Mouse (Mus musculus) embryonic stem cell, embryonic (primary cell): Measurements from ENCODE around the gene C1qtnf3.

Source experiments
- CTCF ChIA-PET, 4 experiments: fragments of 300-600 bp in 2 of 4; fragments of 350-600 bp in 2 of 4; sonication (Branson Sonifier 250); formaldehyde crosslinking; loops; one replicate each; lab custom pipeline; 2022; ENCODE audit warnings: inconsistent platforms in 2 of 4; lab: Charles Lee
- POLR2A ChIA-PET, 4 experiments: fragments of 300-600 bp in 2 of 4; fragments of 350-600 bp in 2 of 4; sonication (Branson Sonifier 250); formaldehyde crosslinking; loops; one replicate each; lab custom pipeline; 2022; ENCODE audit warnings: antibody characterized with exemption in 4 of 4, inconsistent platforms in 1 of 4; lab: Charles Lee

C1qtnf3 gene

DNA sequence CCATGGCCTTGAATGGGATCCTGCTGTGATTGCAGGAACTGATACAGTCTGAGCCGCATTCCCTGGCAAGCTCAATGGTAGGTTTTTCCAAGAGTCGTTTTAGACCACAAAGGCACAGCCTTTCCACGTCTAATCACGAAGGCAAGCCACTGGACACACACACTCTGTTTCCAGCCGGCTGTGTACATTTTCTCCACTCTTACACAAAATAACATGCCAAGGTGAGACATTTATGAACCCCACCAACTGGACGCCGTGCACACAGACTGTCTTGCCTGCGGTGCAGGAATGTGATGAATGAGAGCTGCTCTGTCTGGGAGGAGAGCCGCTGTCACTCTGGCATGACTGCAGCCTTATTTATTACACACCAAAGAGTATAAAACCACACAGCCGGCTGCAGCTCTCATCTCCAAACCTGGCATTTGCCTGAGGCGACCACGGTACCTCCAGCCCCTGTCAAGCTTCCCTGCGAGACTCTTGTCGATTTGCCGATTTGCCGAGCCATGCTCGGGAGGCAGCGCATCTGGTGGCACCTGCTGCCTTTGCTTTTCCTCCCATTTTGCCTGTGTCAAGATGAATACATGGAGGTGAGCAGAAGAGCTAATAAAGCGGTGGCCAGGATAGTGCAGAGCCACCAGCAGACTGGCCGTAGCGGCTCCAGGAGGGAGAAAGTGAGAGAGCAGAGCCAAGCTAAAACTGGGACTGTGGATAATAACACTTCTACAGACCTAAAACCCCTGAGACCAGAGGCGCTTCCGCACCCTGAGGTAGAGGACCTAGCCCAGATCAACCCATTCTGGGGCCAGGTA is at the start of gene C1qtnf3:
TSS of gene C1qtnf3 (plus strand) at position 382 of the 809 bp plus-strand sequence.
- ChIA-PET POLR2A (interaction anchor here in 3 of 4 experiments (0.6 to 1.9 kb wide), 9 partner anchors 10 to 482 kb away, joined by 3 to 17 read pairs (median 3); partner anchors contain the start of genes Amacr (in 1 of the 3) and Rxfp3 (in 1 of the 3)), CTCF (interaction anchor here in 2 of 4 experiments (0.8 to 1.2 kb wide), 2 partner anchors 31 to 87 kb away, joined by 3 to 4 read pairs; no protein-coding TSS in a partner anchor)

DNA sequence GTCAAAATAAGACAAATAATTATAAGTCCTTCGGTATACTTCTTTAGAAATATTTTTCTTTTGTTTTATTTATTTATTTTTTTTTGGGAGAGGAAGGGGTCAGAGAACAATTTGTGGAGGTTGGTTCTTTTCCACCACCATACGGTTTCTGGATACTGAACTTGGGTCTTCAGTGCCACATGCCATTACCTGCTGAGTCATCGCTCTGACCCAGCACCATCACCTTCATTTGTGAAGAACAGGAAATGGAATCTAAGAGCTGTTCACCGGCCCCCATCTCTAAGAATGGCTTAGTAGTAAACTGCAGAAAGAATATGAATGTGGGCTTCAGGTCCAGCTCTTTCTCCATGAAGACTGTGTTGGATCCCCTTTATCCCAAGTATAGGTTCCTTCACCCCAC is 49.8 kb upstream of the C1qtnf3 start:
- POLR2A ChIA-PET: interaction anchor here (0.6 to 1.6 kb wide), 4 partner anchors 12 to 402 kb away, joined by 3 to 5 read pairs (median 4); no protein-coding TSS in a partner anchor

DNA sequence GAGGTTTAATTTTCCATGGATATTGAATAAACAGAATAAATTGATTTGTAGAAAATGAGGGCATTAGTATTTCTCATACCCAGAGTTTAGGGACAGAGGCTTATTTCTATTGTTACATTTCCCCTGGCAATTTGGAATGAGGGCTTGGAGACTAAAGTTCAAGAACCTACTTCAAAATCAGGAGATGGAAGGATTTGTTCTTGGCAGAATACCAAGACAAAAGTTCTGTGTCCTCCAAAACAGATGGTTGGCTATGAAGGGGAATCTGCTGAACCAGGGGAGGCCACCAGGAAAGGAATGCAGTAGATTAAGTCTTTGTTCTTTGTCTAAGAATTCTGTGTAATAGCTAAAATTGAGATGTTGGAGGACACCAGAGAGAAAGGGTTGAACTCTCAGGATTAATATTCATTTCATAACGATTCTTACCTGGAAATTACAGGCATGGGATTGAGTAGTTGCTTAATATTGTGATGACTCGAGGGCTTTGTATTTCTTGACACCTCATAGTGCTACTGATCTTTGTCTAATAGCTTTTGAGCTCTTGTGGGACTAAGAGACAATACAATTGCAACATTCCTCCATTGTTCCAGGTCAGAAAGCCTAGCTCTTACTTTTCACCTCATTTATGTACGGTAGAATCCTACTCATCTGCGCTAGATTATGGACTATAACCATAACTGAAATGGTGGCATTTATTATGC is 35.4 kb upstream of the C1qtnf3 start:
- ChIA-PET CTCF (interaction anchor here in 1 of 4 experiments (0.6 kb wide), 1 partner anchor 65 kb away, joined by 11 read pairs; the partner anchor contains the start of gene Amacr), POLR2A (interaction anchor here in 1 of 4 experiments (1.3 kb wide), 1 partner anchor 60 kb away, joined by 3 read pairs; no protein-coding TSS in a partner anchor)

More for the DNA sequence above, 49.8 kb upstream of the C1qtnf3 start:
- CTCF ChIA-PET: interaction anchor here in 2 of 4 experiments (0.6 to 1.2 kb wide), 3 partner anchors 19 to 401 kb away, joined by 3 read pairs; no protein-coding TSS in a partner anchor

DNA sequence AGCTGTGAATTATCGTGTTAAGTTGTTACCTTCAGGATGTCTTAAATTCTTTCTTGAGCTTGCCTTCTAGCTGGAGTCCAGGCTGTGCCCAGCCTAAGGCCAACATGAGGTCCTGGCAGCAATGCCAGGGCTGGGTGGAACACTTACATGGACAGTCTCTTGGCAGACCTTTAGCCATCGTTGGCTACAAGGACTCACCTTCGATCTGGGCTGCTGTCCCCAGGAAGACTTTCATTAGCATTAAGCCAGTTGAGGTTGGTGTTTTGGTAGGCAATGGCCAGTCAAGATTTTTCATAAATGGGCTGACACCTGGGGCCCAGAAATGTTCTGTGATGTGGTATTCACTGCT is 34.8 kb upstream of the C1qtnf3 start:
- ChIA-PET POLR2A (interaction anchor here in 1 of 4 experiments (1.3 kb wide), 1 partner anchor 60 kb away, joined by 3 read pairs; no protein-coding TSS in a partner anchor), CTCF (interaction anchor here in 1 of 4 experiments (0.6 kb wide), 1 partner anchor 64 kb away, joined by 11 read pairs; the partner anchor contains the start of gene Amacr)

DNA sequence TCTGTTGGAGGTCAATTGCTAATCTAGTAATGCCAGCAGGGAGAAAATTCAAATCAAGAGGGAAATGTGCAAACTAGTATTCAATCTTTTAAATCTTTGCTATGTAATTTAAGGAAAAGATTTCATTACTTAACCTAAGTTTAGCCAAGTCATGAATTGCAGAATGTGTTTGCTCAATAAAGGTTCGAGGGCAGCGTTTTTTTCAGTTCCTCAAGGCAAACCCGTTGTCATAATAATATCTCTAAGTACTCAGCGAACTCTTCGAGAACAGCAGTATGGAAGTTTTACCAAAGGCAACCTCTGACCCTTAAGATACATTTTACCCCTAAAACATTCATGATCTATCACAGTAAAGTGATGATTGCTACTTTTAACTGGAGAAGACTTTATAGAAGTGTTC is 31.9 kb upstream of the C1qtnf3 start:
- ChIA-PET POLR2A (interaction anchor here in 2 of 4 experiments (0.6 to 2.3 kb wide), 2 partner anchors 61 to 281 kb away, joined by 5 to 8 read pairs; partner anchors contain the start of gene Amacr (in 1 of the 2)), CTCF (interaction anchor here in 3 of 4 experiments (0.9 to 2.2 kb wide), 14 partner anchors 19 to 487 kb away, joined by 3 to 36 read pairs (median 6); partner anchors contain the start of genes Amacr (in 2 of the 3) and Rxfp3 (in 1 of the 3))

DNA sequence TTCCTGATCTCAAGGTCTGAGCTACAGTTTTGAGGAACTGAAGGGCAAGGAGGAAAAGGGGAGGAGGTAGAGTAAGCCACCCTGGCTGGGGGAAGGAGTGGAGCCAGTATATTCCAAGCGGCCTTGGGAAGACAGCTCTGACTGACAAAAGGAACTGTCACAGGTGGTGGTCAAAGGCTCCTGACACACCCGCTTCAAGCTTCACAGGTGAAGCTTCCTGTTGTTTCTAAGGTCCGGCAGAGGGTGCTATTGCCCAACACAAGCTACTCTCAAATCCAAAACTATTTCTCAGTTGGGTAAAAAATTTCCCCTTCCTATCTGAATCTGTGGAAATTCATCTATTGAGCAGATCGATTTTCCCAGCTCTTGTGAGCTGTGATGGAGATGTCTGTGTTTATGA is 31.1 kb upstream of the C1qtnf3 start:
- POLR2A ChIA-PET: interaction anchor here in 3 of 4 experiments (0.6 to 2.3 kb wide), 9 partner anchors 15 to 482 kb away, joined by 3 to 8 read pairs (median 4); partner anchors contain the start of genes Amacr (in 2 of the 3) and Dnajc21 (in 1 of the 3)
- CTCF ChIA-PET: interaction anchor here (0.5 to 2.3 kb wide), 58 partner anchors 8 to 523 kb away, joined by 3 to 36 read pairs (median 4); partner anchors contain the start of genes Amacr (in 3 of the 4), Rxfp3 (in 2 of the 4), C1qtnf3 (in 1 of the 4) and Tars (in 1 of the 4)

DNA sequence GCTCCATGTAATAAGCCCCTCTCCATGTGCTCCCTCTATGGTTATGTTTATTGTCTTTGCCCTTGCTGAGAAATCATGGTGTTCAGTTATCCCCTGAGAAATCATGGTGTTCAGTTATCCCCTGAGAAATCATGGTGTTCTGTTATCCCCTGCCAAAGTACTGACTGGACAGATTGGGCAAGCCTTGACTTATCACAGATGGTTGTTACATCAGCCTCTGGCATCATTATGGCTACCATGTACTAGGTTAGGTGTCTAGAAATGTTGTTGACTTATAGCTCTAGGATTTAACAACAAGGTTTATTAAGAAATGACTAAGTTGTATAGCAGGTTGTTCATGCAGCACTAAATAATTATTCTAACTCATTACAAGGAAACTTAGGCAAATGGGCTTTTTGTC is 30.1 kb upstream of the C1qtnf3 start:
- POLR2A ChIA-PET: interaction anchor here in 2 of 4 experiments (0.8 to 2.3 kb wide), 4 partner anchors 55 to 418 kb away, joined by 3 to 8 read pairs (median 4); partner anchors contain the start of gene Amacr (in 1 of the 2)
- CTCF ChIA-PET: interaction anchor here in 2 of 4 experiments (1.1 to 2.3 kb wide), 8 partner anchors 59 to 485 kb away, joined by 3 to 36 read pairs (median 18); partner anchors contain the start of genes Amacr (in 1 of the 2) and Rxfp3 (in 1 of the 2)

DNA sequence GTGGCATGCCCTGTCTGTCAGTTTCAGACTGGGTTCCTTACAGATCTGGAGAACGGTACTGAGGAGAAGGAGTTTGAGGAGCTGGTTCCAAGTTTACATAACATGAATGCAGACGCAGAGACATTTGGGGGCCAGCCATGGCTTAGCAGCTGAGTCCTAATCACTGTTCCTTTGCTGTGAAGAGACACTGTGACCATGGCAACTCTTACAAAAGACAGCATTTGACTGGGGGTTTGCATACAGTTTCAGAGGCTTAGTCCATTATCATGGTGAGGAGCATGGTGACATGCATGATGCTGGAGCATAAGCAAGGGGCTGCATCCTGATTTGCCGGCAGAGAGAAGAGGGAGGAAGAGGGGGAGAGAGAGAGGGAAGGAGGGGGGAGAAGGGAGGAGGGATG is 29.6 kb upstream of the C1qtnf3 start:
- CTCF ChIA-PET: interaction anchor here in 1 of 4 experiments (1.1 to 2.3 kb wide), 2 partner anchors 59 to 485 kb away, joined by 3 to 15 read pairs; partner anchors contain the start of gene Amacr
- POLR2A ChIA-PET: interaction anchor here in 2 of 4 experiments (0.8 to 2.3 kb wide), 3 partner anchors 58 to 418 kb away, joined by 3 to 8 read pairs (median 4); partner anchors contain the start of gene Amacr (in 1 of the 2)

DNA sequence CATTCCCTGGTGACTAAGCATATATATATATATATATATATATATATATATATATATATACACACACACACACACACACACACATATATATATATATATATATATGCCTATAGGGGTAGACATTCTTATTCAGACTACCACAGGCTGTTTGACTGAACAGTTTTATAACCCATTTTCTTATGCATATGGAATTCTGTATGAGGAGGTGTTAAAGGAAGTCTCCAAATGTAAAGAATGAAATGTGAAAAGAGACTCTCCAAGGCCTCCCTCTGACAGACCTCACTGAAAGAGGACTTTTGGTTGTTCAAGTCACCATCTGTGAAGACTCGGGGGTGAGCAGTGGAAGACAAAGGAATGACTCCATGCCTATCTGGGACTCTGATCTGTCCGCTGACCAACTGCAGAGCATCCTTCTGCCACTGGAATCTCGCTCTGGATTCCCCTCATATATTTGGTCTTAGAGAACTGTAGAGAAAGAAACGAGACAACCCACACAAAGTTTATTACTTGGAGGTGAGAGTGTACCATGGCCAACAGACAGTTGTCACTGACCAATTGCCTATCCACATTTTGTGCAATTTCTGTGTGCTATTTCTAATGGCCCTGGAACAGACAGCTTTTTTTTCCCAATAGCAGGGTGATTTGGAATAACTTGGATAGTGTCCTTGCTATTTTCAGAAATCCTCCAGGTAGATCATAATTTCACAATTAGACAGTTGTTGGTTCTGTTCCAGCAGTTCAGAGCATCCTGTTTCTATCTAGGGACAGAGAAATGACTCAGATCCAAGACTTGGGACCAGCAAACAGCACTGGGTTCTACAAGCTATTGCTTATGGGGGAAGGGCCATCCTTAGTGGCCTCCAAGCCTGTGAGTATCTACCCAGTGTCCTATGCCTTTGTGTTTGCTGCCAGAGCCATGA is 28.8 kb upstream of the C1qtnf3 start:
- CTCF ChIA-PET: no interaction called here

DNA sequence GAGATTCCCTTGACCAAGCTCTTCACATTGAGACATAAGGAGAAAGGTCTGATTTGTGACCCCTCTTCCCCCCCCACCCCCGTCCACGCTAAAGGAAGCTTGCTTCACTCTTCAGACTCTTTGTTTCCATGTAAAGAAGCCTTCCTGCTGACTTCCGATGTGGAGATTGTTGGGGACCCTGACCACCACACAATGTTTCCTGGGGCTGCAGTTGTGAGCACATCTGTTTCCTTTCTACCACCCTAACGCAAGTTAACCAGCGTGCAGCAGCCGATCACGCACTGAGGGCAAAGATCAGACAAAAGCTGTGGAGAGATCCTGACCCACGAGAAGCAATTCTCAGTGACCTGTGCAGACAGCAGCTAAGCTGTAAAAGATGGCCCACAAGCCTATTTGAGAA is 24.8 kb upstream of the C1qtnf3 start:
- ChIA-PET POLR2A (interaction anchor here in 2 of 4 experiments (0.6 to 2.1 kb wide), 2 partner anchors 50 to 408 kb away, joined by 5 read pairs; no protein-coding TSS in a partner anchor), CTCF (interaction anchor here in 1 of 4 experiments (1.6 kb wide), 1 partner anchor 453 kb away, joined by 5 read pairs; no protein-coding TSS in a partner anchor)

More for the DNA sequence above, 28.8 kb upstream of the C1qtnf3 start:
- POLR2A ChIA-PET: no interaction called here

DNA sequence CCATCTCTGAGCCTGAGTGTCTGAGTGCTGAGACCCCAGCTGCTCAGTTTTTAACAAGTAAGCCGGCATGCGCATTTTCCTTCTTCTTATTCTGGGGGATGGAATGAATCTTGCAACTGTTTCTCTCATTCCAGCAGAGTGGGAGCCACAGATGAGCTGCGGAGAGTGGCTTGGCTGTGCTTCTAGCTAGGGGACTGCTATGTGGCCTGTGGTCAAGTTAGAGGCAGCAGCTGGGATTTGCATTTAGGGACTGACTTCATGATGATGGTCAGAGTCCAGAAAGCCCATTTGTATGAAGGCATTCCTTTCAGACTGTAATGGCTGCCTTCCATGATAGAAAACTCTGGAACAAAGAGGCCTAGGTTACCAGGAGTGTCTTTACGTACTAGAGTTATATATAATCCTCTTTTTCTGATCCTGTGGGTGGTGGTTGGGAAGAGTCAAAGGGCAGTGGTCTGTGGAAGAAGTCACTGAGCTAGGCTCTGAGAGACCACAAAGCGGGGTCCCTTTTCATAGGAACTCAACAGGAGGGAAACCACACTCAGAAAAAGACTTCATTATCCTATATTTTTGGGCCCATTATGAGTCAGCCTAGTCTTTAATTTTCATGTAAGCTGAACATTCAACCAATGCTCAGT is 23.4 kb upstream of the C1qtnf3 start:
- ChIA-PET CTCF (no interaction called here), POLR2A (interaction anchor here in 2 of 4 experiments (0.5 to 2.1 kb wide), 2 partner anchors 48 to 244 kb away, joined by 4 to 5 read pairs; no protein-coding TSS in a partner anchor)

DNA sequence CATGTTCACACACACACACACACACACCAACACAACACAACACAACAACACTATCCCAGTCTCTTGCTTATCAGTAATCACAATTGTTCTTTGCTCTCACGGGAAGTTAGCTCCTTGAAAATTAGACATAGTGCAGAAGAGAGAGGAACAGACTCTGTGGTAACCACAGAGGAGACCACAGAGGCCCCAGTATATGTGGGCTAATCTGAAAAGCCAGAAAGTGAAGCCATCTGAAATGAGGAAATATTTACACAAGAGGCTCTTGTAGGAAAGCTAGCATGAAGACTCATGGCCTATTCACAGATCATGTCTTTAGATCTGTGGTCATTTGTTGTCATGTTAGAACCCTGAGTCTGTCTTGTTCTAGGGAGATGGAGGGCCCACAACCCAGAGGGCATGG is 18.2 kb upstream of the C1qtnf3 start:
- ChIA-PET POLR2A (interaction anchor here in 1 of 4 experiments (0.6 kb wide), 2 partner anchors 31 to 488 kb away, joined by 3 read pairs; no protein-coding TSS in a partner anchor), CTCF (no interaction called here)

DNA sequence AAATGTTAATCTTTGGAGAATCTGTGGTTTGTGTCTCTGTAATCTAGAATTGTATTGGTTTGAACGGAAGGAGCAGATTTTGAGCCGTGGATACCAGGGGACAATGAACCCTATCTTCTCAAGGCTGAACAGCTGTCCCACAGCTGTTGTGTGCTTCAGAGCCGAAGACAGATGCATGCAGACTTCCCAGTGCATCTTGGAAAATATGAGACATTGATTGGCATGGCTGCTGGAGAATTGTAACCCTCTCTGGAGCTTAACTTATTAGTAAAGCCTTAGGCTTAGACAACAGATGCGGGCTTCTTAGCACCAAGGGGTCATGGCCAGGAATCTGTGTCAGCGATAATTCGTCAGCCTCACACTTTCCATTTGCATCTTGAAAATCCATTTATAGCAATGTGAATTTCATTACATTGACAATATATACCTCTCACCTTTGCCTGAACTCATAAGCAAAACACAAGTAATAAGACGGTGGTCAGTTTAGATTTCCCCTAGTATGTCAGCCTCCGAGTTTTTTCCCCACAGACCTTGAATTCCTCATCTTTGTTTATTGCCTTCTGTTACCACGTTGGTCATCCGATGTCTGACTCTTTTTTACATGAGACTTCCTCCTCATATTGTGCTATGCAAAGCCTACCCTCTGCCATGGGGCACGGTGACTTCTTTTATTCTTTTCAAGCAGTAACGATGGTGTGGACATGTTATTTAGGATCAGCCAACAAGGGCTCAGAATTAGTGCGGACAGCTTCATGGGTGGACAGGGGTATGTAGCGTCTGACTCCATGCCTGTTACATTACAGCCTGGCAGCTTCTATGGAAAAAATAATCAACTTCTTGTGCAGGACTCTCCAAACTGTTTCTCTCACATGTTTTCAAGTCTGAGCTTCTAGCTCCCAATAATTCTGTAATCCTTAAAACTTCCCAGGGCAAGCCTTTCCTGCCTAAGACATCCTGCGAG is 11.7 kb upstream of the C1qtnf3 start:
- CTCF ChIA-PET: interaction anchor here in 1 of 4 experiments (1.2 kb wide), 1 partner anchor 19 kb away, joined by 3 read pairs; no protein-coding TSS in a partner anchor
- POLR2A ChIA-PET: interaction anchor here in 1 of 4 experiments (1.0 kb wide), 1 partner anchor 11 kb away, joined by 3 read pairs; no protein-coding TSS in a partner anchor

DNA sequence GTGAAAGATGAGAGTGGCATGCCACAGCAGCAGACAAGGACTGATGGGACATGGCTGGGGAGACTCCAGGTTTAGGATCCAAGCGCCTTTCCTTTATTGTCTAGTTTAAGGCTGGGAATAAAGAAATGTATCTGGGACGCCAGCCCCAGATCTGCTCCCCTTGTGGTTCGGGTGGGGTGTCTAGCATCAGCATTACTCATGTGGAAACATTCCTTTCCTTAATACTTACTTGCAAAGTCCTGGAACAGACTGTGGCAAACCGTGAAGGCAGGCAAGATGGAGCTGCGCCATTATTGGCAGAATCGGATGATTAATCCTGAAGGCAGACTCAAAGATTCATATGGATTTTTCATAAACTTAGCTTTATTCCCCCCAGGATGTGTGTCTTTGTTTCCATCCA is 10.2 kb upstream of the C1qtnf3 start:
- POLR2A ChIA-PET: interaction anchor here in 1 of 4 experiments (1.5 kb wide), 1 partner anchor 10 kb away, joined by 3 read pairs; the partner anchor contains the start of gene C1qtnf3
- CTCF ChIA-PET: no interaction called here

DNA sequence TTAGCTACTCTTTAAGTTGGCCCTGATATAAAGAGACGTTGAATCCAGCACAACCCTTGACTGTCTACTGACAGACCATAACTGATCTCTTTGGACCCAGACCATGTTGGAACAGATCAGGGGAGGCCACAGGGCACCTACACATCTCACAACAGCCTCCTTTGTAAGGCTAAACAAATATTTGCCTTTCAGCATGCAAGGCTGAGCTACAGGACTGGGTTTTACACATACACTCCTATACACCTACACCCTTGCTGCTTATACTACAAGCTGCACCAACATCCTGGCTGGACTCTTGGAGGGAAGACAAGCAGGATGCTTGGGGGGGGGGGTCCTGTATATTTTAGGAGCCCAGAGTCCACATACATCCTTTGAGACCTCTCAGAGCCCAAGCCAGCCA is 4.3 kb upstream of the C1qtnf3 start:
- POLR2A ChIA-PET: interaction anchor here in 1 of 4 experiments (1.2 kb wide), 1 partner anchor 27 kb away, joined by 4 read pairs; no protein-coding TSS in a partner anchor
- CTCF ChIA-PET: no interaction called here
